Mouse (Mus musculus): ENCODE results near the gene Itih2. TPM values are rescaled to one million over a fixed set of nuclear protein-coding genes. Genes with fewer than 3 reads are reported as not detected.

Gene Itih2
- total RNA-seq (2021), result under 1 TPM; 0.33 TPM
- long read RNA-seq, experiment 1, partial matches to known transcripts, result 1 of 1 reads
- long read RNA-seq, experiment 1, other reads (novel, unspliced or antisense), result 0 of 1 reads
- long read RNA-seq, experiment 2, result 0 reads

DNA sequence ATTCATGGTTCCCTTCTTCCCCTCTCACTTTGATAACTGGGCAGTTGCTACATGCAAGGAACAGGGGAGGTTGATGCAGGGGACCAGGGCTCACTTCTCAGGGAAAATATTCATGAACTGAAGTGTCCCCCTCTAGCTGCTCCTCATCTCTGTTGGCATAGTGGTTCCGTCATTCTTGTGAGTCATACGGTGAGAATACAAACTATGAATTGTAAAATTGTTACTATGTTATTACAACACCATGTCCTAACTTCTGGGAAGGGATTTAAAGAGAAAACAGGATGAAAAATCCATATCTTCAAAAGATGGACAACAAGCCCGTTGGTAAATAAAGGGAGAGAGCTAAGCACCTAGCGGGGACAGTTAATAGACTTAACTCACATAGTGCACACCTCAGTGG lies at the start of gene Itih2:
Gene Itih2 (minus strand): TSS at position 101 of the 400 bp plus-strand sequence.
- DNase-seq, result no peak
- intact Hi-C loops (cut with DNase I), result no loop called here
- Histone ChIP-seq H3K4me3 (no peak within 1 kb of the TSS), H3K27ac (peak within 1 kb of the TSS; percentile 51)
- TF ChIP-seq CTCF (IDR thresholded peaks at IDR 0.05), result no peak

- Histone ChIP-seq H3K4me3 (no peak overlapping the region; the same call in 1 of the 2 replicates), H3K27ac (peak overlapping the region; percentile 65)
- DNase-seq, result peak; percentile 59
- intact Hi-C loops (cut with DNase I), result no loop called here
- no peak for TF ChIP-seq CTCF (IDR thresholded peaks at IDR 0.05)
These were observed 38.8 kb upstream of the Itih2 start for GRCm38 (mm10) chr2:10169991-10170390.

GRCm38 (mm10) chr2:10168016-10168415 lies 36.8 kb upstream of the Itih2 start:
- H3K4me3 ChIP-seq, result no peak overlapping the region
- DNase-seq, result peak; percentile 53
- TF ChIP-seq CTCF (IDR thresholded peaks at IDR 0.05), result no peak
- peak overlapping the region; percentile 28; the same call in 1 of the 2 replicates for H3K27ac ChIP-seq
- intact Hi-C loops (cut with DNase I), result no loop called here

DNA sequence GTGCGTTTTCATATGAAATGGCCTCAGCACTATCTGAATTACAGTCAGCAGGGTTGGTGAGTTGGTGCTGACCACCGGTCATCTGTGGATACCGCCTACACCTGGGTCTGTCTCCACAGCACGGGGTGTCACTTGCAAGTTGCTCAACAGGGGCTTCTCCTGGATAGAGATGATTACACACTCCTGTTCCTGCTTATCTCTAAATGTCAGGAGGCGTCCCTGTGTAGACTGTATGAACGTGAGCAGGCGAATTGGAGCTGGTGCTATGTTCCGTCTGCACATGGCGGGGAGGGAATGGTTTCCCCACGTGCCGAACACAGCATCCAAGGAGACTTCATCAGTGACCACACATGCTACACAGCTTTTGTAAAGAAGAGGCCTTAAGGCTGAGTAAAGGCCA lies 36.1 kb upstream of the Itih2 start:
- H3K4me3 ChIP-seq, result no peak overlapping the region
- intact Hi-C loops (cut with DNase I), result no loop called here
- TF ChIP-seq CTCF (IDR thresholded peaks at IDR 0.05), result no peak
- no peak for DNase-seq
- H3K27ac ChIP-seq, result 0 out of 2 replicates have a peak overlapping the region, but pooled peaks have one; percentile 28

- peak; percentile 39 for DNase-seq
- Histone ChIP-seq H3K4me3 (peak overlapping the region; percentile 31), H3K27ac (peak overlapping the region; percentile 48; the same call in 1 of the 2 replicates)
- TF ChIP-seq CTCF (IDR thresholded peaks at IDR 0.05), result no peak
- intact Hi-C loops (cut with DNase I), result no loop called here
These were observed 35.4 kb upstream of the Itih2 start for GRCm38 (mm10) chr2:10166635-10167034.

- no peak overlapping the region for H3K4me3 ChIP-seq
- no peak for DNase-seq
- intact Hi-C loops (cut with DNase I), result no loop called here
- no peak overlapping the region for H3K27ac ChIP-seq
- TF ChIP-seq CTCF (IDR thresholded peaks at IDR 0.05), result no peak
These were observed 30.8 kb upstream of the Itih2 start for GRCm38 (mm10) chr2:10162011-10162410.

DNA sequence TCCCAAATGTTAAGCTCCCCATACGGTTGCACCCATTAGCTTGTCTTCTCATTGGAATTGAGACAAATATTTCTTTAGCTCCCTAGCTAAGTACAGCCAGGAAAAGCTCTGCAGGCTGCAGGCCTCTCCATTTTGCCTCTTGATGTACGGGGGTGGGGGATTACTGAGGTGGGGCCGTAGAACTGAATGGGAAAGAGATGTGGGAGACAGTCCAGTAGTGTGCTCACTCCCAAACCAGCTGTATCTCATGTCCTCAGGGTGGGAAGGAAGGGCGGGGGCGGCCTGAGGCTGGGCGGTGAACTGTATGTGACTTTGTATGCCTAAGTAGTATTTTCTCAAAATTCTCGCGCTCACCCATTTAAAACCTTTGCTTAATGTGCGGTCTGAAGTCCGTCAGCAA lies 26.0 kb upstream of the Itih2 start:
- Histone ChIP-seq H3K27ac (peak overlapping the region; percentile 62), H3K4me3 (peak overlapping the region; percentile 32)
- DNase-seq, result peak; percentile 31
- TF ChIP-seq CTCF (IDR thresholded peaks at IDR 0.05), result no peak
- intact Hi-C loops (cut with DNase I), result no loop called here

GRCm38 (mm10) chr2:10153201-10154075 lies 22.2 kb upstream of the Itih2 start, which contains the start of gene Itih5:
TSS of gene Itih5 (plus strand) at chr2:10153571.
- Histone ChIP-seq H3K27ac (peak within 1 kb of the TSS; percentile 78), H3K4me3 (peak within 1 kb of the TSS; percentile 78)
- intact Hi-C loops (cut with DNase I), result no loop called here
- no peak for TF ChIP-seq CTCF (IDR thresholded peaks at IDR 0.05)
- peak; percentile 72 for DNase-seq

- H3K27ac ChIP-seq, result no peak overlapping the region
- DNase-seq, result no peak
- TF ChIP-seq CTCF (IDR thresholded peaks at IDR 0.05), result no peak
- H3K4me3 ChIP-seq, result no peak overlapping the region
- intact Hi-C loops (cut with DNase I), result no loop called here
These were observed 21.4 kb upstream of the Itih2 start for GRCm38 (mm10) chr2:10152590-10152989.

DNA sequence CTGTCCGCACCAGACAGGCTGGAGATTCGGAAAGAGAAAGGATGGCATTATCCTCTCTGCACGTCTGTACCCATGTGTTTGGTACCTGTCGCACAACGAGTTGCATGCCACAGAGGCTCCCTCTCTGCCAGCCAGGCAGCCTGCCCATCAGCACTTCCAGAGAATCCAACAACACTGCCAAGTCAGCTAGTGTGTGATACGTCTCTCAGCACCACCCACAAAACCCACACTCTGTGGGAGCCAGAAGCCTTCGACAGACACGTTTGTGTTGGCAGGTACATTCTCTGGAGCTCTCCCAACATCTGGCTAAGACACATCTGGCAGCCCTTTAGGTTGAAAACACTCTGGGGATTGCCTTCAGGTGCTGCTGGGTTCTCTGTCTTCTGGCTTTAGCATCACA lies 16.0 kb upstream of the Itih2 start:
- no peak for DNase-seq
- no peak overlapping the region for H3K27ac ChIP-seq
- intact Hi-C loops (cut with DNase I), result no loop called here
- TF ChIP-seq CTCF (IDR thresholded peaks at IDR 0.05), result no peak
- H3K4me3 ChIP-seq, result no peak overlapping the region

GRCm38 (mm10) chr2:10145514-10145913 lies 14.3 kb upstream of the Itih2 start:
- no peak overlapping the region for H3K27ac ChIP-seq
- no peak overlapping the region for H3K4me3 ChIP-seq
- intact Hi-C loops (cut with DNase I), result no loop called here
- no peak for DNase-seq
- TF ChIP-seq CTCF (IDR thresholded peaks at IDR 0.05), result no peak

DNA sequence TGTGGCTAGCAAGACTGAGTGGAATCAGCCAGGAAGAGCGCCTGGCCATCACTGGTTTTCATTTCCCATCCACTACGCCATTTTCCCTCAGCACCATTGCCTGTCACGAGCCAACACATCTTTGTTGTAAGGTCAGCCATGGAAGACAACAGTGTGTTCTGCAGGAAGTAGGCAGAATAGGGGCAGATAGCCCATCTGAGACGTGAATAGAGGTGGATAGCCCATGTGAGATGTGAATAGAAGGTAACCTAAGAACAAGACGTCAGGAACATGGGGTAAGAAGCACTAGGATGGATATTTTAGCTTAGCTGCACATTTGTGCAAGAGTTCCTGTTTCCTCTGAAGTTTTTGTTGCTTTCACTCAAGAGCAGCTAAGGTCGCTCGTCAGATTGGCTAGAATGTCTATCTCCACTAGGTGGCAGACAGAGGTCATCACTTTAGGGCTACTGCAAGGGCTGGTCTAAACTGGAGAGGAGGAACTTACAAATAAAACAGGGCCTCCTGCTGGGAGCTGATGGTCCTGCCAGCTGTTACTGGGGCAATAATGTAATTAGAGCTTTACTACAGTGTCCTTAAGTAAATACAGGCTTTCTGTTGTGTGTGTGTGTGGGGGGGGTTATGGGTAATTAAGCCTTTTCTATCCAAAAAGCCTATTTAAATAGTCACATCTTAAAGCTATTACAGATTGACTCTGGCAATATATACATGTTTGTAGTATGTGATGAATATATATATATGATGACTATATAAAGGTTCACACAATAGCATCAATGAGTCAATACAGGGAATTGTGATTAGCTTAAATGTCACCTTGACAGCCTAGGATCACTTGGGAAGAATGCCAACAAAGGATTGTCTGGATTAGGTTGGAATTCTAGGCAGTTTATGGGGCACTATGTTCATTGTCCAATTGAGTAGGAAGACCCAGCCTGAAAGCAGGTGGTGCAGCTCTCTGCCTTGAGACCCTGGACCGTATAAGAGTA lies 11.6 kb upstream of the Itih2 start:
- peak; percentile 91 for TF ChIP-seq CTCF (IDR thresholded peaks at IDR 0.05)
- H3K4me3 ChIP-seq, result no peak overlapping the region
- peak; percentile 62 for DNase-seq
- intact Hi-C loops (cut with DNase I), result loop anchor here (1.0 to 2.0 kb wide), 2 partner anchors 42 to 146 kb away; no protein-coding TSS in a partner anchor
- no peak overlapping the region for H3K27ac ChIP-seq

Data from gastrocnemius, adult 2 months (tissue).